Mouse (Mus musculus): ENCODE results near the gene Olfr31. TPM values are rescaled to one million over a fixed set of nuclear protein-coding genes. Genes with fewer than 3 reads are reported as not detected.

The Olfr31 gene
- total and polyA plus RNA-seq, 2 experiments from 2014 or later = 0.11 TPM; not detected in 1

- no peaks in the 10 kb centered on the region for H3K36me3 ChIP-seq (ENCODE audit: insufficient read depth)
- no peak overlapping the region for H3K4me2 ChIP-seq (ENCODE audit: low read depth)
- no peak overlapping the region for H3K4me3 ChIP-seq (ENCODE audit: low read depth, low read length)
- H3K9me3 ChIP-seq (ENCODE audit: low read length) = peaks cover 9% of the 10 kb centered on the region; the same call in 1 of the 2 replicates
- H3K4me1 ChIP-seq (ENCODE audit: insufficient read depth) = no peaks in the 10 kb centered on the region
- ATAC-seq (no peak), DNase-seq (no peak)
- 98% methylated on average over 29 of the region's 29 CpGs for WGBS
- H3K27me3 ChIP-seq (ENCODE audit: insufficient read depth, low read length) = no peaks in the 10 kb centered on the region
- H3K27ac ChIP-seq (ENCODE audit: low read depth, low read length) = no peak overlapping the region
- TF ChIP-seq CTCF (IDR thresholded peaks at IDR 0.05; ENCODE audit: low read depth) = no peak
- H3K9ac ChIP-seq = no peak overlapping the region
These were observed 27.9 kb downstream of the Olfr31 start for GRCm38 (mm10) chr14:14350263-14351147.

DNA sequence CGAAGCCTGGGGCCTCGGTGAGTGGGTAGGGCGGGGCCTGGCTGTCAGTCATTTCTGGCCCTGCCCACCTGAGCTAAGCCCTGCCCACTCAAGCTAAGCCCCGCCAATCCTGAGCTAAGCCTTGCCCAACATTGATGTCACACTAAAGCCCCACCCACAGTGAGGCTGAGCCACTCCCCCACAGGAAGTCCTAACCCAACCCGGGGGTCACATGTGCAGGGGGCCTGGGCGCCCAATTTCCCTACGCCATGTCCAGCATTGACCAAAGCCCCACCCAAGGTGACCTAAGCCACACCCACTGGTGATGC lies 28.5 kb downstream of the Olfr31 start:
- WGBS = 96% methylated on average over 7 of the region's 7 CpGs
- H3K9ac ChIP-seq = no peak overlapping the region
- no peaks in the 10 kb centered on the region for H3K4me1 ChIP-seq (ENCODE audit: insufficient read depth)
- H3K27ac ChIP-seq (ENCODE audit: low read depth, low read length) = no peak overlapping the region
- no peaks in the 10 kb centered on the region for H3K27me3 ChIP-seq (ENCODE audit: insufficient read depth, low read length)
- H3K4me2 ChIP-seq (ENCODE audit: low read depth) = no peak overlapping the region
- ATAC-seq (no peak), DNase-seq (no peak)
- no peak for TF ChIP-seq CTCF (IDR thresholded peaks at IDR 0.05; ENCODE audit: low read depth)
- H3K9me3 ChIP-seq (ENCODE audit: low read length) = peaks cover 11% of the 10 kb centered on the region; the same call in 1 of the 2 replicates
- no peak overlapping the region for H3K4me3 ChIP-seq (ENCODE audit: low read depth, low read length)
- no peaks in the 10 kb centered on the region for H3K36me3 ChIP-seq (ENCODE audit: insufficient read depth)

GRCm38 (mm10) chr14:14351721-14352590 lies 29.3 kb downstream of the Olfr31 start:
- TF ChIP-seq CTCF (IDR thresholded peaks at IDR 0.05; ENCODE audit: low read depth) = peak; percentile 49
- H3K4me3 ChIP-seq (ENCODE audit: low read depth, low read length) = no peak overlapping the region
- peaks cover 11% of the 10 kb centered on the region; the same call in 1 of the 2 replicates for H3K9me3 ChIP-seq (ENCODE audit: low read length)
- H3K27ac ChIP-seq (ENCODE audit: low read depth, low read length) = no peak overlapping the region
- ATAC-seq = peak; percentile 75
- no peaks in the 10 kb centered on the region for H3K36me3 ChIP-seq (ENCODE audit: insufficient read depth)
- H3K27me3 ChIP-seq (ENCODE audit: insufficient read depth, low read length) = no peaks in the 10 kb centered on the region
- H3K9ac ChIP-seq = no peak overlapping the region
- DNase-seq = peak; percentile 69
- no peak overlapping the region for H3K4me2 ChIP-seq (ENCODE audit: low read depth)
- H3K4me1 ChIP-seq (ENCODE audit: insufficient read depth) = no peaks in the 10 kb centered on the region
- 79% methylated on average over 9 of the region's 9 CpGs for WGBS

DNA sequence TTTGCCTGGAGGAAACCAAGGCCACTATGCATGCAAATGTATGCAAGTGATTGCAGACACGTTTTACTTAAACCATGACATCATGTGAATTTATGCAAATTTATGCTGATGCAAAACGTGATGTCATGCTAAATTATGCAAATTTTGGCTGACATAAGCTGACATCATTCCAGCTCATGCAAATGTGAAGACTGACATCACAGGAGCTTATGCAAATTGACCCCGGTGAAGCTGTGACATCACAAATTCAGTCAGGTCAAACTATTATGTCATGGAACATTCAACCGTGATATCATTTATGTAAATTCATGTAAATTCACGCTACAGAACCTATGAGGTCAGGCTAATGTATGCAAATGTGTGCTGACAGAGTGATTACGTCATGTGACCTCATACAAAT lies 30.0 kb downstream of the Olfr31 start:
- H3K4me2 ChIP-seq (ENCODE audit: low read depth) = no peak overlapping the region
- TF ChIP-seq CTCF (IDR thresholded peaks at IDR 0.05; ENCODE audit: low read depth) = no peak
- ATAC-seq = no peak; the same call in 1 of the 2 replicates
- peaks cover 11% of the 10 kb centered on the region; the same call in 1 of the 2 replicates for H3K9me3 ChIP-seq (ENCODE audit: low read length)
- peak; percentile 73 for DNase-seq
- no peaks in the 10 kb centered on the region for H3K4me1 ChIP-seq (ENCODE audit: insufficient read depth)
- WGBS = 62% methylated on average over 6 of the region's 6 CpGs
- no peaks in the 10 kb centered on the region for H3K36me3 ChIP-seq (ENCODE audit: insufficient read depth)
- no peak overlapping the region for H3K27ac ChIP-seq (ENCODE audit: low read depth, low read length)
- H3K27me3 ChIP-seq (ENCODE audit: insufficient read depth, low read length) = no peaks in the 10 kb centered on the region
- no peak overlapping the region for H3K4me3 ChIP-seq (ENCODE audit: low read depth, low read length)
- no peak overlapping the region for H3K9ac ChIP-seq

- H3K4me2 ChIP-seq (ENCODE audit: low read depth) = no peak overlapping the region
- no peak for TF ChIP-seq CTCF (IDR thresholded peaks at IDR 0.05; ENCODE audit: low read depth)
- no peak overlapping the region for H3K4me3 ChIP-seq (ENCODE audit: low read depth, low read length)
- 62% methylated on average over 7 of the region's 7 CpGs for WGBS
- peak; percentile 40 for DNase-seq
- H3K4me1 ChIP-seq (ENCODE audit: insufficient read depth) = no peaks in the 10 kb centered on the region
- no peaks in the 10 kb centered on the region for H3K36me3 ChIP-seq (ENCODE audit: insufficient read depth)
- H3K27me3 ChIP-seq (ENCODE audit: insufficient read depth, low read length) = no peaks in the 10 kb centered on the region
- no peak overlapping the region for H3K27ac ChIP-seq (ENCODE audit: low read depth, low read length)
- H3K9ac ChIP-seq = no peak overlapping the region
- H3K9me3 ChIP-seq (ENCODE audit: low read length) = peaks cover 11% of the 10 kb centered on the region; the same call in 1 of the 2 replicates
- no peak for ATAC-seq
These were observed 30.6 kb downstream of the Olfr31 start for GRCm38 (mm10) chr14:14353081-14353732.

DNA sequence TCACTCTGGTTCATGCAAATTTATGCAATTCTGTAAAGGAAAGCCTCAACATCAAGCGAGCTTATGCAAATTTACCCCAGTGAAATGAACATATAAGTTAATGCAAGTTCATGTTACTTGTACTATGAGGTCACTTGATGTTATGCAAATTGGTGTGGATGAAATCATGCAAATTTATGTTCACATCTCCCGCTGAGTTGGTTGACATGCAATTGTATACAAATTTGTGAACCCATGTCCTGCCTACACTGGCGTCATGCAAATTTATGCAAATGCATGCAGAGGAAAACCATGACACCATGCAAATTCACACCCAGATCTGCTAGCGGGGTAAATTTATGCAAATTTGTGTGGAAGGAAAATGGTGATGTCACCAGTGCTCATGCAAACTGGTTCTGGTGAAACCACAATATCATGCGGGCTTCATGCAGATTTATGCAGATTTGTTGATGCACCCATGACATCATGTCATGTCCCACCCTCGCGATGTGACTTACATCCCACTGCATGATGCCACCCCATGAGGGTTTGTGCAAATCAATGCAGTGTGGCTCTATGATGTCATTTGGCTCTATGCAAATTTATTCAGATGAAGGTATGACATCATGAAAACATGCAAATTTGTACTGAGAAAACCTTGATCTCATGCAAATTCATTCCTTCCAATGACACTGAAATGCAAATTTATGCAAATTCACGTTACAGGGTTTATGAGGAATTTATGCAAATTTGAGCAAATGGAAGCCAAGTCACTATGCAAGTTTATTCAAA lies 31.3 kb downstream of the Olfr31 start:
- Histone ChIP-seq H3K36me3 (ENCODE audit: insufficient read depth) (no peaks in the 10 kb centered on the region), H3K4me2 (ENCODE audit: low read depth) (no peak overlapping the region), H3K27ac (ENCODE audit: low read depth, low read length) (no peak overlapping the region), H3K9me3 (ENCODE audit: low read length) (peaks cover 11% of the 10 kb centered on the region; the same call in 1 of the 2 replicates), H3K4me3 (ENCODE audit: low read depth, low read length) (no peak overlapping the region), H3K27me3 (ENCODE audit: insufficient read depth, low read length) (no peaks in the 10 kb centered on the region), H3K4me1 (ENCODE audit: insufficient read depth) (no peaks in the 10 kb centered on the region), H3K9ac (no peak overlapping the region)
- 74% methylated on average over 8 of the region's 8 CpGs for WGBS
- peak; percentile 18 for DNase-seq
- TF ChIP-seq CTCF (IDR thresholded peaks at IDR 0.05; ENCODE audit: low read depth) = no peak
- ATAC-seq = 0 out of 2 replicates have a peak, but pooled peaks have one; percentile 1

All from forebrain, postnatal 0 days (tissue).